Mouse (Mus musculus) myocyte (in vitro differentiated cells): ENCODE results near the gene Plpp3. TPM values are rescaled to one million over a fixed set of nuclear protein-coding genes. Genes with fewer than 3 reads are reported as not detected.

Experiments
- H3K27me3 ChIP-seq: one replicate; pipeline ENCODE4 v1.6.1; 2011; ENCODE audit not compliant: control insufficient read depth, insufficient read depth, insufficient read length
- H3K36me3 ChIP-seq: one replicate; pipeline ENCODE4 v1.6.1; 2011; ENCODE audit not compliant: control insufficient read depth, insufficient read depth
- H3K4me2 ChIP-seq: one replicate; pipeline ENCODE4 v1.6.1; 2011; ENCODE audit warnings: low read depth, control low read depth
- H3K4me3 ChIP-seq: one replicate; pipeline ENCODE4 v1.5.1; 2011; ENCODE audit warnings: mild to moderate bottlenecking, control low read depth, moderate library complexity
- H3K79me2 ChIP-seq: one replicate; pipeline ENCODE4 v1.6.1; 2011; ENCODE audit not compliant: control insufficient read depth, insufficient read depth
- H3ac ChIP-seq: one replicate; pipeline ENCODE4 v1.6.1; 2011; ENCODE audit not compliant: control insufficient read depth, insufficient read length
- CEBPB ChIP-seq: IDR thresholded peaks from 2 replicates; pipeline ENCODE4 v1.6.1; 2011; ENCODE audit warnings: mild to moderate bottlenecking, moderate library complexity; ENCODE audit not compliant: poor library complexity, insufficient read depth, severe bottlenecking
- E2F4 ChIP-seq: IDR thresholded peaks from one replicate; pipeline ENCODE4 v1.6.1; 2011; ENCODE audit warnings: mild to moderate bottlenecking, control low read depth, moderate library complexity; ENCODE audit not compliant: insufficient read depth
- MAX ChIP-seq: IDR thresholded peaks from one replicate; pipeline ENCODE4 v1.6.1; 2011; ENCODE audit warnings: low read depth, mild to moderate bottlenecking, control low read depth
- MYOD1 ChIP-seq, 3 experiments: IDR thresholded peaks; one replicate each; pipeline ENCODE4 v1.6.1; 2011; ENCODE audit warnings: control low read depth in 2 of 3, low read depth in 2 of 3, mild to moderate bottlenecking in 2 of 3, moderate library complexity in 1 of 3; ENCODE audit not compliant: insufficient read length in 2 of 3, control insufficient read depth in 1 of 3
- MYOG ChIP-seq, 3 experiments: IDR thresholded peaks; one replicate each; pipeline ENCODE4 v1.6.1; 2011; ENCODE audit warnings: control low read depth in 2 of 3, low read depth in 2 of 3, mild to moderate bottlenecking in 2 of 3; ENCODE audit not compliant: insufficient read length in 2 of 3, control insufficient read depth in 1 of 3, insufficient read depth in 1 of 3
- POLR2A ChIP-seq: IDR thresholded peaks from one replicate; pipeline ENCODE4 v1.6.1; 2011; ENCODE audit warnings: low read depth, mild to moderate bottlenecking, control low read depth, moderate library complexity; ENCODE audit not compliant: insufficient read length
- POLR2AphosphoS2 ChIP-seq: IDR thresholded peaks from one replicate; pipeline ENCODE4 v1.6.1; 2011; ENCODE audit warnings: low read depth, control low read depth; ENCODE audit not compliant: insufficient read length
- REST ChIP-seq: IDR thresholded peaks from one replicate; pipeline ENCODE4 v1.6.1; 2011; ENCODE audit warnings: mild to moderate bottlenecking, control low read depth, moderate library complexity; ENCODE audit not compliant: insufficient read depth, insufficient read length
- SRF ChIP-seq: IDR thresholded peaks from one replicate; pipeline ENCODE4 v1.6.1; 2011; ENCODE audit warnings: low read depth; ENCODE audit not compliant: control insufficient read depth, insufficient read length
- TCF12 ChIP-seq: IDR thresholded peaks from one replicate; pipeline ENCODE4 v1.6.1; 2011; ENCODE audit warnings: mild to moderate bottlenecking, control low read depth; ENCODE audit not compliant: poor library complexity, insufficient read depth, severe bottlenecking
- TCF3 ChIP-seq: IDR thresholded peaks from one replicate; pipeline ENCODE4 v1.6.1; 2011; ENCODE audit warnings: low read depth, control low read depth; ENCODE audit not compliant: insufficient read length
- USF1 ChIP-seq: IDR thresholded peaks from one replicate; pipeline ENCODE4 v1.6.1; 2011; ENCODE audit warnings: low read depth, mild to moderate bottlenecking, control low read depth, moderate library complexity
- polyA plus RNA-seq: library from polyadenylated mRNA; unstranded; fragments of >200 nt; fragmentation: generic; extraction: Trizol; gene quantifications from one replicate; pipeline ENCODE4 v1.2.1, GENCODE M21; 2012; ENCODE audit warnings: missing spikeins

The Plpp3 gene
- polyA plus RNA-seq, 1 experiment = 12.7 TPM

GRCm38 (mm10) chr4:105199345-105199744 is 42.2 kb downstream of the Plpp3 start:
- H3K79me2 ChIP-seq = no peaks in the 10 kb centered on the region
- H3ac ChIP-seq = no peak overlapping the region
- H3K4me2 ChIP-seq = no peak overlapping the region
- H3K36me3 ChIP-seq = peaks cover 8% of the 10 kb centered on the region
- H3K4me3 ChIP-seq = no peak overlapping the region
- H3K27me3 ChIP-seq = no peaks in the 10 kb centered on the region
- TF ChIP-seq POLR2A = no peak
- TF ChIP-seq SRF = no peak
- no peak for TF ChIP-seq E2F4
- no peak for TF ChIP-seq TCF3
- no peak for TF ChIP-seq POLR2AphosphoS2
- TF ChIP-seq USF1 = no peak
- no peak for TF ChIP-seq TCF12
- TF ChIP-seq CEBPB = no peak

GRCm38 (mm10) chr4:105200624-105201524 is 43.7 kb downstream of the Plpp3 start:
- H3K4me3 ChIP-seq = no peak overlapping the region
- H3K4me2 ChIP-seq = peak overlapping the region; percentile 4
- no peak overlapping the region for H3ac ChIP-seq
- TF ChIP-seq USF1 (no peak), CEBPB (no peak), POLR2AphosphoS2 (no peak), TCF12 (no peak), REST (no peak), MAX (no peak), SRF (no peak), MYOD1 (IDR thresholded peaks at IDR 0.05; ENCODE audit: control insufficient read depth in 1 of 3, insufficient read length in 2 of 3, low read depth in 2 of 3) (no peak), E2F4 (no peak)
- no peaks in the 10 kb centered on the region for H3K27me3 ChIP-seq
- H3K79me2 ChIP-seq = no peaks in the 10 kb centered on the region
- peaks cover 4% of the 10 kb centered on the region for H3K36me3 ChIP-seq

GRCm38 (mm10) chr4:105202439-105202838 is 45.3 kb downstream of the Plpp3 start:
- Histone ChIP-seq H3K79me2 (no peaks in the 10 kb centered on the region), H3ac (no peak overlapping the region), H3K4me2 (no peak overlapping the region), H3K27me3 (no peaks in the 10 kb centered on the region), H3K4me3 (no peak overlapping the region), H3K36me3 (peaks cover 3% of the 10 kb centered on the region)
- TF ChIP-seq USF1 (no peak), MAX (no peak), MYOD1 (IDR thresholded peaks at IDR 0.05; ENCODE audit: control insufficient read depth in 1 of 3, insufficient read length in 2 of 3, low read depth in 2 of 3) (no peak)

GRCm38 (mm10) chr4:105203303-105203761 is 46.2 kb downstream of the Plpp3 start:
- Histone ChIP-seq H3K4me2 (no peak overlapping the region), H3K27me3 (no peaks in the 10 kb centered on the region), H3K4me3 (no peak overlapping the region), H3ac (no peak overlapping the region), H3K79me2 (no peaks in the 10 kb centered on the region), H3K36me3 (no peaks in the 10 kb centered on the region)
- TF ChIP-seq MYOD1 (IDR thresholded peaks at IDR 0.05; ENCODE audit: control insufficient read depth in 1 of 3, insufficient read length in 2 of 3, low read depth in 2 of 3) = no peak
- TF ChIP-seq E2F4 = no peak
- no peak for TF ChIP-seq POLR2A
- no peak for TF ChIP-seq SRF
- no peak for TF ChIP-seq MAX
- TF ChIP-seq REST = no peak
- TF ChIP-seq TCF12 = no peak
- no peak for TF ChIP-seq TCF3
- TF ChIP-seq CEBPB = no peak
- TF ChIP-seq MYOG (IDR thresholded peaks at IDR 0.05; ENCODE audit: control insufficient read depth in 1 of 3, insufficient read depth in 1 of 3, insufficient read length in 2 of 3, low read depth in 2 of 3) = no peak
- TF ChIP-seq POLR2AphosphoS2 = no peak
- TF ChIP-seq USF1 = no peak

- no peak overlapping the region for H3ac ChIP-seq
- no peaks in the 10 kb centered on the region for H3K79me2 ChIP-seq
- H3K27me3 ChIP-seq = no peaks in the 10 kb centered on the region
- no peaks in the 10 kb centered on the region for H3K36me3 ChIP-seq
- no peak overlapping the region for H3K4me2 ChIP-seq
- TF ChIP-seq E2F4 (no peak), MYOG (IDR thresholded peaks at IDR 0.05; ENCODE audit: control insufficient read depth in 1 of 3, insufficient read depth in 1 of 3, insufficient read length in 2 of 3, low read depth in 2 of 3) (no peak), MAX (no peak)
- no peak overlapping the region for H3K4me3 ChIP-seq
Measured at GRCm38 (mm10) chr4:105204071-105204470, 46.9 kb downstream of the Plpp3 start.
